Mouse (Mus musculus) stomach, postnatal 0 days (tissue): ENCODE results near the gene Sat2.

Experiments used
- CTCF ChIP-seq: IDR thresholded peaks from 2 replicates; pipeline ENCODE4 v1.5.1; 2016; ENCODE audit warnings: antibody characterized with exemption, low read depth, mild to moderate bottlenecking, moderate library complexity
- EP300 ChIP-seq: optimal IDR thresholded peaks from 2 replicates; pipeline ENCODE3; 2016; ENCODE audit warnings: antibody characterized with exemption

- TF ChIP-seq CTCF, result no peak
- no peak for TF ChIP-seq EP300
Observed at GRCm38 (mm10) chr11:69594853-69595252, 27.0 kb upstream of the Sat2 start.
